Mouse (Mus musculus) cerebellum, adult 2 months (tissue): Measurements from ENCODE around the gene Gm10058. TPM values are rescaled to one million over a fixed set of nuclear protein-coding genes. Genes with fewer than 3 reads are reported as not detected.
"Not testable (repeated sequence)": the region's sequence is repeated elsewhere in the genome, so short reads cannot be mapped to it uniquely, and the experiment has no call there.

Experiments
- DNase-seq, 2 experiments: peaks; one replicate each; pipeline ENCODE4 v3.0.0; 2021
- H3K27ac ChIP-seq: fragments of 200-500 bp; 2 replicates; pipeline ENCODE4 v1.5.1; 2012; ENCODE audit warnings: low read length, control low read depth, inconsistent platforms; ENCODE audit not compliant: insufficient read depth
- H3K27me3 ChIP-seq: fragments of 200-500 bp; 2 replicates; pipeline ENCODE4 v1.6.1; 2012; ENCODE audit warnings: inconsistent platforms, mild to moderate bottlenecking, low read length, moderate library complexity; ENCODE audit not compliant: control insufficient read depth, insufficient read depth
- H3K4me1 ChIP-seq: fragments of 200-500 bp; 2 replicates; pipeline ENCODE4 v1.6.1; 2011; ENCODE audit warnings: low read length; ENCODE audit not compliant: control insufficient read depth, insufficient read depth
- H3K4me3 ChIP-seq: fragments of 200-500 bp; replicated peaks from 2 replicates; pipeline ENCODE3; 2011; ENCODE audit warnings: mild to moderate bottlenecking, low read depth, low read length, control low read depth; ENCODE audit not compliant: insufficient read depth
- WGBS: fragments of 180-500 bp; shearing (Covaris S2); methylation state at CpG from one replicate; pipeline ENCODE4 v1.1.7; 2018; 5-methylcytosine and 5-hydroxymethylcytosine counted together
- polyA plus RNA-seq: library from polyadenylated mRNA; depleted of rRNA; stranded (reverse); fragments of >200 nt; gene quantifications from 2 replicates; pipeline ENCODE4 v1.2.3, GENCODE M21; 2012; rRNA removed

Gm10058 gene
- polyA plus RNA-seq = not detected in 2 replicates

GRCm38 (mm10) chrX:27946785-27947184 is at the start of gene Gm10058:
Gm10058 (minus strand) TSS chrX:27946885.
- WGBS = no CpG with 5 or more reads among the region's 5 CpGs
- not testable (repeated sequence) for H3K4me1 ChIP-seq, H3K27ac ChIP-seq, H3K4me3 ChIP-seq, DNase-seq, H3K27me3 ChIP-seq
